Mouse (Mus musculus) bone marrow, adult 2 months (tissue): ENCODE measurements around the gene Uaca. TPM values are rescaled to one million over a fixed set of nuclear protein-coding genes. Genes with fewer than 3 reads are reported as not detected.

Experiments used
- H3K27ac ChIP-seq: fragments of 200-500 bp; 2 replicates; pipeline ENCODE4 v1.5.1; 2012; ENCODE audit warnings: low read depth, mild to moderate bottlenecking, control low read depth, inconsistent platforms, low read length; ENCODE audit not compliant: control insufficient read depth, poor library complexity, insufficient read depth
- H3K4me1 ChIP-seq: fragments of 200-500 bp; 2 replicates; pipeline ENCODE4 v1.6.1; 2011; ENCODE audit warnings: low read length; ENCODE audit not compliant: control insufficient read depth, insufficient read depth
- H3K4me3 ChIP-seq: fragments of 200-500 bp; replicated peaks from 2 replicates; pipeline ENCODE3; 2011; ENCODE audit warnings: mild to moderate bottlenecking, low read depth, low read length, control low read depth; ENCODE audit not compliant: control insufficient read depth
- CTCF ChIP-seq: fragments of 200-500 bp; IDR thresholded peaks from 2 replicates; pipeline ENCODE4 v1.5.1; 2011; ENCODE audit warnings: low read length, control low read depth; ENCODE audit not compliant: control insufficient read depth, insufficient read depth
- POLR2A ChIP-seq: fragments of 200-500 bp; IDR thresholded peaks from 2 replicates; pipeline ENCODE4 v1.6.1; 2011; ENCODE audit warnings: low read depth, mild to moderate bottlenecking, control low read depth, low read length, borderline replicate concordance; ENCODE audit not compliant: control insufficient read depth
- WGBS: fragments of 180-500 bp; shearing (Covaris S2); methylation state at CpG from one replicate; pipeline ENCODE4 v1.1.7; 2018; 5-methylcytosine and 5-hydroxymethylcytosine counted together
- polyA plus RNA-seq: library from polyadenylated mRNA; stranded (reverse); fragments of >200 nt; gene quantifications from 2 replicates; pipeline ENCODE4 v1.2.4, GENCODE M21; 2011; ENCODE audit warnings: low replicate concordance; ENCODE audit not compliant: missing spikeins, insufficient read depth, insufficient read length

Gene Uaca
- polyA plus RNA-seq, 1 experiment = 3.8 TPM

DNA sequence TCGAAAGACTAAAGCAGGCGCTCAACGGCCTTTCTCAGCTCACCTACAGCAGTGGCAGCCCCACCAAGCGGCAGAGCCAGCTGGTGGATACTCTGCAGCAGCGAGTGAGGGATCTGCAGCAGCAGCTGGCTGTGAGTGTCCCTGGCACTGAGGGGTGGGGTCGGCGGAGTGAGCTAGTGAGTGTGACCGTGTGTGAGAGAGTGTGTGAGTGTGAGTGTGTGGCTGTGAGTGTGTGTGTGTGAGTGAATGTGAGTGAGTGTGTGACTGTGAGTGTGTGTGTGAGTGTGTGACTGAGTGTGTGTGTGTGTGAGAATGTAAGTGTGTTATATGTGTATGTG is 79.7 kb downstream of the Uaca start:
- 82% methylated on average over 8 of the region's 8 CpGs for WGBS
- no peak for TF ChIP-seq POLR2A
- no peak for TF ChIP-seq CTCF
- H3K4me3 ChIP-seq = no peak overlapping the region
- H3K4me1 ChIP-seq = no peaks in the 10 kb centered on the region; the same call in 1 of the 2 replicates
- H3K27ac ChIP-seq = no peak overlapping the region

- WGBS = 92% methylated on average over 9 of the region's 9 CpGs
- Histone ChIP-seq H3K4me1 (no peaks in the 10 kb centered on the region; the same call in 1 of the 2 replicates), H3K27ac (no peak overlapping the region), H3K4me3 (no peak overlapping the region)
- TF ChIP-seq CTCF (no peak), POLR2A (no peak)
Measured at GRCm38 (mm10) chr9:60876085-60876484, 81.7 kb downstream of the Uaca start.

- TF ChIP-seq POLR2A (no peak), CTCF (no peak)
- no peak overlapping the region for H3K4me3 ChIP-seq
- H3K27ac ChIP-seq = no peak overlapping the region
- 86% methylated on average over 8 of the region's 8 CpGs for WGBS
- no peaks in the 10 kb centered on the region; the same call in 1 of the 2 replicates for H3K4me1 ChIP-seq
Measured at GRCm38 (mm10) chr9:60876531-60876930, 82.2 kb downstream of the Uaca start.

DNA sequence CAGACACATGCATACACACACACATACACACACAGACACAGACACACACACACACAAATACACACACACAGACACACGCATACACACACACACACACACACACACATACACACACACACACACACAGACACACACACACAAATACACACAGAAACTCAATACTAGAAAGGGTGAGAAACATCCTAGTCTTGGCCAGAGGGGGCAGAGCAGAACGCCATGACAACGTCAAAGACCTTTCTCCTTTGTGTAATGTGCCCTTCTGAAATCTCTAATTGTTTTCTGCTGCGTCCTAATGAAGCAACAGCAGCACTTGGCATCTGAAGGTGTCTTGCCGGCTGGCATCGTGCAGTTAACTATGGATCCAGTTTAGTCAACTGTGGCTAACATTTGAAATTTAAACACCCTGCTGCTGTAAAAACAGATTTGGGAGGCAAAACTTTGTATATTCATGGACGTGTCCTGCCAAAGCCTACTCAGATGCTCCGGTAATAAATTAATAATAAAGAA is 83.8 kb downstream of the Uaca start:
- TF ChIP-seq CTCF = no peak
- TF ChIP-seq POLR2A = no peak
- Histone ChIP-seq H3K27ac (no peak overlapping the region), H3K4me1 (no peaks in the 10 kb centered on the region; the same call in 1 of the 2 replicates), H3K4me3 (no peak overlapping the region)
- 81% methylated on average over 8 of the region's 8 CpGs for WGBS

DNA sequence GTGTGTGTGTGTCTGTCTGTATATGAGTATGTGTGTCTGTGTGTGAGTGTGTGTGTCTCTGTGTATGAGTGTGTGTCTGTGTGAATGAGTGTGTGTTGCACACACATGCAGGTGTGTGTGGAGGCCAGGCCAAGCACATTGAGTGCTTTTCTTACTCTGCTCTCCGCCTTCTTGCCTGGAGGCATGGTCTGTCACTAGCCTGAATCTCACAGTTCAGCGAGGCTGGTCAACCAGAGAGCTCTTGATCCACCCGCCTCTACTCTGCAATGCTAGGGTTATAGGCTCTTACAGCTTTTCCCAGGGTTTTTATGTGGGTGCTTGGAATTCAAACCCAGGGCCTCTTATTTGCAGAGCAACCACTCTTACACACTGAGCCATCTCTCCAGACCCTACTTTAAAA is 84.3 kb downstream of the Uaca start:
- no peak overlapping the region for H3K27ac ChIP-seq
- WGBS = 79% methylated on average over 3 of the region's 3 CpGs
- TF ChIP-seq CTCF = no peak
- TF ChIP-seq POLR2A = no peak
- H3K4me1 ChIP-seq = no peaks in the 10 kb centered on the region; the same call in 1 of the 2 replicates
- no peak overlapping the region for H3K4me3 ChIP-seq

DNA sequence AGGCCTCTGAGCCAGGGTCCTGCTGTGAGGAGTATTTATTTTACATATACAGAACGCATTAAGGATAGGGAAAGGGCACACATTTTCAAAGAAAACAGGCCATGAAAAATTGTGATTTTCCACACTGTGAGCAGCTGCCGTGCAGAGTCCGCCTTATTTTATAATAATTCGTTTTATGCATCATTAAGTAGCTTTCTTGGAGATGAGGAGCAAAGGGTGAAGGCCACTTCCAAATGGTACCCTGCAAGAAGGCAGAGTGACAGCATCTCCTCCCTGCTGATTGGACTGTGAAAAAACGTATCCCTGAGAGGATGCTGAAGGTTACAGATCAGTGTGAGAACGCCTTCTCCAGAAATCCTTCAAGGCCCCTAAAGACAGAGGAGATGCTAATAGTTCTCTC is 90.8 kb downstream of the Uaca start:
- TF ChIP-seq CTCF = no peak
- no peak for TF ChIP-seq POLR2A
- WGBS = 81% methylated on average over 6 of the region's 6 CpGs

DNA sequence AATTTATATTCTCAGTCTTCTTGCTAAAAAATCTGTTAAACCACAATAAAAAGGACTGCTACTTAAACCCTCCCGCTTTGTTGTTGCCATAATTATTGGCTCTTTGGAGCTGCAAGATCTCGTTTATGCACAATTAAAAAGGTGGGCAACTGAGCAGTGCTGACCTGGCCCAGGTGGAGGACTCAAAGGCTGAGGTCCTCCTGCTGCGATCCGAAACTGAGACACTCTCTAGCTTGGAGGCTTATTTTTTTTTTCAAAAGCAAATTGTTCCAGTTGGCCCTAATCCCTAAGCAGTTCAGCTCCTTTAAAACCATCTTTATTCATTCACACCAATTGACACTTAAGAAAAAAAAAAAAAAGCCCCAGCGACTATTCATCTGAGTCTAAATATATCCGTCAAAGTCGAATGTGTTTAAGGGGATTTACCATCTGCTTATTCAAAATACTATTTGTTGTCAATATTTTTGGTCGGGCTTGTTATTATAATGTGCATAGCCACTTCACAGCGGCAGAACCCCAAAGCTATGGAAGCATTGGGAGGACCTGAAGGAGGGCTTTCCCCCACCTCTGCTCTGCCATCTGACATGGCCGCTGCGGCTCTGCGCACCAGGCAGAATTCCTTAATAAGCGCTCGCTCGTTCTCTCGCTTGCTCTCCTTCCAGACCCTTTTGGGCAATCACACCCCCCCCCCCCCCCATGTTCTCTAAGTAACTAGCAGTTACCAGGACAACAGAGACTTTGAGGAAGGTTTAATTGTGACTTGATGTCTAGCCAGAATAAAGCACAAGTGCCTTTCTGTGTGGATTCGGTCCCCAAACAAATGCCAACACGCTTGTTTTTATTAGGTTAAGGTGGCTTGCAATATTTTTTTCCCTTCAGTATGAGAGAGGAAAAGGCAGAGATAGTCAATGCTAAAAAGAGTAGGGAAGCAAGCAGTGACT is 92.4 kb downstream of the Uaca start:
- H3K27ac ChIP-seq = no peak overlapping the region
- TF ChIP-seq CTCF (no peak), POLR2A (no peak)
- WGBS = 74% methylated on average over 18 of the region's 18 CpGs
- H3K4me1 ChIP-seq = no peaks in the 10 kb centered on the region; the same call in 1 of the 2 replicates
- H3K4me3 ChIP-seq = no peak overlapping the region

More for the DNA sequence above, 90.8 kb downstream of the Uaca start:
- Histone ChIP-seq H3K27ac (no peak overlapping the region), H3K4me1 (no peaks in the 10 kb centered on the region), H3K4me3 (no peak overlapping the region)

- H3K4me3 ChIP-seq = no peak overlapping the region
- WGBS = 58% methylated on average over 9 of the region's 9 CpGs
- H3K4me1 ChIP-seq = no peaks in the 10 kb centered on the region; the same call in 1 of the 2 replicates
- TF ChIP-seq POLR2A = no peak
- no peak overlapping the region for H3K27ac ChIP-seq
Measured at GRCm38 (mm10) chr9:60887389-60887811, 93.1 kb downstream of the Uaca start.
